Mouse (Mus musculus): Measurements from ENCODE around the gene Cct8l1. TPM values are rescaled to one million over a fixed set of nuclear protein-coding genes. Genes with fewer than 3 reads are reported as not detected.

The Cct8l1 gene
- total and polyA plus RNA-seq, 3 experiments, result not detected

- no peak for DNase-seq (ENCODE audit: extremely low read depth)
- dilution Hi-C loops (cut with MboI; ENCODE audit: extremely low pct_ligation_motif_present, extremely low pct_unique_long_range_greater_than_20kb, low sequenced_read_pairs) (no loop called here), in situ Hi-C loops (cut with MboI; ENCODE audit: low pct_ligation_motif_present, low pct_unique_long_range_greater_than_20kb, low sequenced_read_pairs) (no loop called here)
Measured at GRCm38 (mm10) chr5:25540921-25541320, 25.1 kb downstream of the Cct8l1 start.

GRCm38 (mm10) chr5:25541661-25542060, 25.8 kb downstream of the Cct8l1 start:
- Histone ChIP-seq H3K79me2 (replicated peaks; ENCODE audit: control insufficient read depth, extremely low read depth, insufficient read depth, poor library complexity, severe bottlenecking) (no peaks in the 10 kb centered on the region), H3K27ac (ENCODE audit: insufficient read depth, low read depth) (no peak overlapping the region), H3K4me1 (ENCODE audit: control insufficient read depth in 1 of 2, insufficient read depth in 2 of 2) (peaks cover 0 to 5% of the 10 kb centered on the region in 2 experiments; a peak in 1 of 4 replicates), H3K4me2 (ENCODE audit: insufficient read depth, low read depth, poor library complexity, severe bottlenecking) (no peak overlapping the region), H3K36me3 (replicated peaks in 1 of 2; ENCODE audit: control insufficient read depth in 1 of 2, insufficient read depth in 1 of 2, low read length in 1 of 2) (no peaks in the 10 kb centered on the region), H3K9ac (ENCODE audit: insufficient read depth, low read depth) (no peak overlapping the region), H3K9me3 (replicated peaks; ENCODE audit: low read length) (peaks cover 22% of the 10 kb centered on the region), H3K27me3 (replicated peaks) (no peaks in the 10 kb centered on the region), H3K4me3 (replicated peaks in 1 of 3; ENCODE audit: low read depth in 2 of 3, low read length in 2 of 3, poor library complexity in 1 of 3) (no peak overlapping the region)
- no peak for DNase-seq (ENCODE audit: extremely low read depth)
- dilution Hi-C loops (cut with MboI; ENCODE audit: extremely low pct_ligation_motif_present, extremely low pct_unique_long_range_greater_than_20kb, low sequenced_read_pairs) (no loop called here), in situ Hi-C loops (cut with MboI; ENCODE audit: low pct_ligation_motif_present, low pct_unique_long_range_greater_than_20kb, low sequenced_read_pairs) (no loop called here)
- no peak for TF ChIP-seq UBTF (IDR thresholded peaks at IDR 0.05; ENCODE audit: low read depth, low read length)
- no peak for TF ChIP-seq HCFC1 (IDR thresholded peaks at IDR 0.05; ENCODE audit: low read depth, low read length)
- TF ChIP-seq EP300 (IDR thresholded peaks at IDR 0.05; ENCODE audit: low read length), result no peak
- TF ChIP-seq SMC3 (IDR thresholded peaks at IDR 0.05; ENCODE audit: low read depth, low read length), result no peak
- TF ChIP-seq RAD21 (IDR thresholded peaks at IDR 0.05; ENCODE audit: low read depth, low read length), result no peak
- no peak for TF ChIP-seq POLR2A (IDR thresholded peaks at IDR 0.05; ENCODE audit: low read depth, low read length)
- TF ChIP-seq MAZ (IDR thresholded peaks at IDR 0.05; ENCODE audit: low read depth, low read length), result no peak
- no peak for TF ChIP-seq ELF1 (IDR thresholded peaks at IDR 0.05; ENCODE audit: low read depth, low read length)
- TF ChIP-seq PAX5 (IDR thresholded peaks at IDR 0.05; ENCODE audit: low read length), result no peak
- TF ChIP-seq ZC3H11A (IDR thresholded peaks at IDR 0.05; ENCODE audit: low read depth, low read length), result no peak
- TF ChIP-seq RCOR1 (conservative IDR thresholded peaks at IDR 0.05; ENCODE audit: low read depth, low read length), result no peak
- TF ChIP-seq ZNF384 (IDR thresholded peaks at IDR 0.05; ENCODE audit: low read depth, low read length), result no peak

More at GRCm38 (mm10) chr5:25540921-25541320, 25.1 kb downstream of the Cct8l1 start:
- no peaks in the 10 kb centered on the region for H3K27me3 ChIP-seq (replicated peaks)
- no peak overlapping the region for H3K9ac ChIP-seq (ENCODE audit: insufficient read depth, low read depth)
- peaks cover 0 to 5% of the 10 kb centered on the region in 2 experiments; a peak in 1 of 4 replicates for H3K4me1 ChIP-seq (ENCODE audit: control insufficient read depth in 1 of 2, insufficient read depth in 2 of 2)
- H3K4me2 ChIP-seq (ENCODE audit: insufficient read depth, low read depth, poor library complexity, severe bottlenecking), result no peak overlapping the region
- no peaks in the 10 kb centered on the region for H3K79me2 ChIP-seq (replicated peaks; ENCODE audit: control insufficient read depth, extremely low read depth, insufficient read depth, poor library complexity, severe bottlenecking)
- no peak for TF ChIP-seq MAX (IDR thresholded peaks at IDR 0.05; ENCODE audit: low read length)
- TF ChIP-seq MAFK (IDR thresholded peaks at IDR 0.05; ENCODE audit: insufficient replicate concordance, low read length), result no peak
- TF ChIP-seq ZKSCAN1 (IDR thresholded peaks at IDR 0.05; ENCODE audit: borderline replicate concordance, low read depth, low read length), result no peak
- no peak for TF ChIP-seq SMC3 (IDR thresholded peaks at IDR 0.05; ENCODE audit: low read depth, low read length)
- no peak for TF ChIP-seq MXI1 (IDR thresholded peaks at IDR 0.05; ENCODE audit: low read depth, low read length)
- no peak for TF ChIP-seq ELF1 (IDR thresholded peaks at IDR 0.05; ENCODE audit: low read depth, low read length)
- no peak for TF ChIP-seq NRF1 (IDR thresholded peaks at IDR 0.05; ENCODE audit: low read depth, low read length)
- TF ChIP-seq MYC (IDR thresholded peaks at IDR 0.05; ENCODE audit: low read depth, low read length), result no peak
- TF ChIP-seq ZNF384 (IDR thresholded peaks at IDR 0.05; ENCODE audit: low read depth, low read length), result no peak
- TF ChIP-seq JUN (IDR thresholded peaks at IDR 0.05; ENCODE audit: insufficient read depth, low read depth, low read length), result no peak
- TF ChIP-seq TCF12 (IDR thresholded peaks at IDR 0.05; ENCODE audit: low read depth, low read length), result no peak
- no peak for TF ChIP-seq RCOR1 (conservative IDR thresholded peaks at IDR 0.05; ENCODE audit: low read depth, low read length)
- no peak for TF ChIP-seq CHD2 (IDR thresholded peaks at IDR 0.05; ENCODE audit: low read length)
- TF ChIP-seq E2F4 (IDR thresholded peaks at IDR 0.05; ENCODE audit: insufficient replicate concordance, low read depth, low read length), result no peak
- TF ChIP-seq ZMIZ1 (IDR thresholded peaks at IDR 0.05; ENCODE audit: low read depth, low read length), result no peak
- H3K9me3 ChIP-seq (replicated peaks; ENCODE audit: low read length), result peaks cover 22% of the 10 kb centered on the region
- H3K4me3 ChIP-seq (replicated peaks in 1 of 3; ENCODE audit: low read depth in 2 of 3, low read length in 2 of 3, poor library complexity in 1 of 3), result no peak overlapping the region
- H3K36me3 ChIP-seq (replicated peaks in 1 of 2; ENCODE audit: control insufficient read depth in 1 of 2, insufficient read depth in 1 of 2, low read length in 1 of 2), result no peaks in the 10 kb centered on the region
- no peak overlapping the region for H3K27ac ChIP-seq (ENCODE audit: insufficient read depth, low read depth)

Data from CH12.LX (cell line).